Mouse (Mus musculus) granulocyte monocyte progenitor cell, adult 5-6 weeks (primary cell): ENCODE results near the gene Ankrd60. TPM values are rescaled to one million over a fixed set of nuclear protein-coding genes. Genes with fewer than 3 reads are reported as not detected.
A peak's percentile ranks its signal among the peaks of the same experiment; 100 is the strongest.

Experiments used
- ATAC-seq: replicated peaks from 2 replicates; pipeline ENCODE4 v1.8.0; 2016; ENCODE audit warnings: mild to moderate bottlenecking, moderate TSS enrichment, inconsistent platforms; ENCODE audit not compliant: poor library complexity, severe bottlenecking
- total RNA-seq, 2 experiments: library from RNA; stranded (forward) in 1 of 2; stranded (reverse) in 1 of 2; fragments of 200-712, 200-1000 nt in 1 of 2; fragments of >200 nt in 1 of 2; fragmentation: Nextera tagmentation in 1 of 2; gene quantifications; 2 replicates each; pipeline ENCODE4 v1.2.3; 2014 to 2017

The Ankrd60 gene
- total RNA-seq, 2 experiments from 2014 or later, result not detected

- peak; percentile 66 for ATAC-seq
Observed at GRCm38 (mm10) chr2:173585387-173586117, 7.4 kb upstream of the Ankrd60 start.

GRCm38 (mm10) chr2:173584361-173584760, 6.2 kb upstream of the Ankrd60 start:
- no peak for ATAC-seq

GRCm38 (mm10) chr2:173583455-173583854, 5.3 kb upstream of the Ankrd60 start:
- ATAC-seq, result no peak

DNA sequence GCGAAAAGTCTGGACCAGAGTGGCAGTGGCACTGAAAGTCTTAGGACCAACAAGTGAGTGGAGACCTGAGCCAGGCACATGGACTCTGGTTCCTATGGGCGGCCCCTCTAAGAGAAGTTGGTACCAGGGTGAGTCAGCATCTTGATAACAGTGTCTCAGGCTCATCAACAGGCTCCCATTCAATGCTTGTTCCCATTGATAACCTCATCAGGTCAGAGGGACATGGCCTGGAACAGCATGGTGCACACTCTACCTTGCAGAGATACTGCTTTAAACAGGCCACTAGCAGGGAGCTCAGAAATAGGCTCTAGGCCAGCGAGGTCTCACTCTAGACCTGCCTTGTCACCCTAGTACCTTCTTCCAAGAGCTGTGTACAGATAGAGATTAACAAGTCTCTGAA, 4.7 kb upstream of the Ankrd60 start:
- ATAC-seq, result no peak

DNA sequence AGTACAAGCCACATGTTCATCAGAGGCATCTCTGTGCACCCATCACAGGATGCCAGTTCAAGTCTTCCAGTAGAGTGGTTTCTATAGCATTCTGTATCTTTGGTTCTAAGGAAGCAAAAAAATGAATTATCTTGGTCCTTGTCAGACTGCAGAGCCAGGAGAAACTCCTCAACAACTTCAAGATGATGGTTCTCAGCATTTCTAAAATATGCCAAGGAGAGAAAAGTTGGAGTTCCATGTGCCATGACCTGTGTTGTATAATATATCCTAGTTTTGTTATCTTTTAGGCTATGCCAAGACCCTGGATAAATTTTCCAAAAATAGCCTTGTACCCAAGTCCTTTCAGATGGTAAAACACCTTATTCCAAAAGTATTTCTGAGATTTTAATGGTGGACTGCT, 2.9 kb upstream of the Ankrd60 start:
- no peak for ATAC-seq

DNA sequence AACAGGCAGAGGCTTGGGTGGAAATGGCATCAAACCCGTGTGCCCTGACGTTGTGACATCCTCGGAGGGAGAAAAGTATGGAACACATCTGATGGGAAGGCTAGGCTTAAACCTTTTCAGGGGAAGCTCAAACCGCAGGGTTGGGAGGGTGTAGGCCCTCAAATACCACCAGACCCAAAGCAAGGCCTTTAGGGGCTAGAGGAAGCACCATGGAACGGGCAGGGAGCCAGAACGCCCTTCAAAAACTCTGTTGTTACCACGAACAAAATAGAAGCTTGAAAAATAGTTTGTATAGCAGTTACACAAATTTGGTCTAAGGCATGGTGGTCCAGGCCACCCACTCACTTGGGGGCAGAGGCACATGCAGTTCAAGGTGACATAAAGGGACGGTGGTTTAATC, 430 bp upstream of the Ankrd60 start:
- ATAC-seq, result peak; percentile 42

DNA sequence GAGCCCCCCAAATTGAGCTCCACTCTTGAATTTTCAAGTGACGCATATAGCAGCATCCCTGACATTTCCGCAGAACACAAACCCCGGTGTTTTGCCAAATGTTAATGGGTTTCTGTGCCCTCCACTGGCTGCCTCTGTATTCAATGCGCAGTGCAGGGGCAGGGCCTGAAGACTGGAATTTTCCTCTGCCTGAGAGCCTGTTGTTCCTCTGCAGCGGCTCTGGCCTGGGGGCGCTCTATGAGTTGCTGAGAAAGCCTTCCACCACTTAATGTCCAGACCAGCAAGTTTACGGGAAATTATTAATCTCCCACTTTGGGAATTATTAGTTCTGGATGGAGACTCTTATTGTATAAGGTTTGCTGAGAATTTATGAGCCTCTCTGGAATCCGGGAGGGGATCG, 14.0 kb downstream of the Ankrd60 start:
- ATAC-seq, result no peak

GRCm38 (mm10) chr2:173563336-173563735, 14.8 kb downstream of the Ankrd60 start:
- no peak for ATAC-seq

GRCm38 (mm10) chr2:173561851-173562442, 16.2 kb downstream of the Ankrd60 start:
- ATAC-seq, result peak; percentile 79

DNA sequence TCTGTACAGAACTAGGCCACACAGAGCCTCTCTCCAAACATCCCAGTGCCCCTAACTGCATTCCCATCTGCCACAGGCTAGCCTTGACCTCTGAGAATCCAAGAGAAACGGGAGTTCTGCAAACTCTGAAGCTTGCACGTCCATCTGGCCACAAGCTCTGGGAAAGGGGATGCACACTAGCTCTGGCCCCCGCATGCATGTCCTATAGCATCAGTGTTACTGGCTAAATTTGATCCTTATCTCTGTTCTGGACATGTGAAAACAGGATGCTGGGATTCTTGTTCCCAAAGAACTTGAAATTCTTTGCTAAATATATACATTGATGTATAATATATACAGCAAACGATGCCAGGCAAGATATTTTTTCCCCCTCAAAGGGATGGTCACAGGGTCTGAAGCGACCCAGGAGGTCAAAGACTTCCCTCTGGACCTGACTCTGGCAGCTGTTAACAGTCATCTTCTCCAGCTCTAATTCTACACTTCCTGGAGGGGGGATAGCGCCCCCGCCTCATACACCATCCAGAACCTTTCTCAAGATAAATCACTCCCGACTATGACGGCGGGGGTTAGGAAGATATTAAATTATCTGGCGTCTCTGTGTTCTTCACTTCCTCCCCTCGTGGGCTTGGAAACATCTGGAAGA, 19.3 kb downstream of the Ankrd60 start:
- no peak for ATAC-seq

GRCm38 (mm10) chr2:173553863-173554262, 24.3 kb downstream of the Ankrd60 start:
- peak; percentile 95 for ATAC-seq

DNA sequence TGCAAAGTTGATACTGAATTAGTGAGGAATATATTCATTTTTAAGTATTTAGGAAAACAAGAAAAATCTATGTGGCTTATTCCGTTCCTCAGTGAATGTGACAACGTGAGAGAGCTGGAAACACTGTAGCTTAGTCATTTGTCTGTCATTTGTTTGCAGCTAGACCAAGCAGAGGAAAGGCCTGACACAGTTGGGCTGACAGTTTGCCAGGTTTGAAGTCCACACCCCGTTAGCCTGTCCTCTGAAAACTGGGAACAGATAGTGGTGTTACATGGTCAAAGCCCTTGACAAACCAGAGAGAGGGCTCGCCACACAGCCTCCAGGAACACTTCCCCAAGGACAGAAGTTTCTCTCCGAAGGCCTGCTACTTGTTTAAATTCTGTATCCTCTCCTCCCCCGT, 27.5 kb downstream of the Ankrd60 start:
- ATAC-seq, result no peak

- ATAC-seq, result no peak
Observed at GRCm38 (mm10) chr2:173549236-173549635, 28.9 kb downstream of the Ankrd60 start.

GRCm38 (mm10) chr2:173545992-173546703, 32.0 kb downstream of the Ankrd60 start:
- peak; percentile 91 for ATAC-seq

DNA sequence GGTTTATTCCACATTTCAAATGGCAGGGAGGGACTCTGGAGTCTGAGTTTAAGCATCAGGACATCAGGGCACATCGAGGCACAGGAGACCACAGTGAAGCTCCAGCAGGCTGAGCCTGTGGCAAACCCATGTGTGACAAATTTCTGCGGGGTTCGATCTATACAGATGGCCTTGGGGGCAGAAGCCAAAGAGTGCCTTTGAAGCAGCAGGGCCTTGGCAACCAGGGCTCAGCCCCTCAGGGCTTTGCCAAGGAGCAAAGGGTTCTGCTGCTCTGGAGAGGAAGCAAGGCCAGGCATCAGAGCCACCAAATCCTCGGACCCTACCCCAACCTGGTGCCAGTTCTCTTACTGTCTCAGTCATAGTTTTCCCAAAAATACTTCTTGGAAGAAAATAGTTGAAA, 35.4 kb downstream of the Ankrd60 start:
- no peak for ATAC-seq

DNA sequence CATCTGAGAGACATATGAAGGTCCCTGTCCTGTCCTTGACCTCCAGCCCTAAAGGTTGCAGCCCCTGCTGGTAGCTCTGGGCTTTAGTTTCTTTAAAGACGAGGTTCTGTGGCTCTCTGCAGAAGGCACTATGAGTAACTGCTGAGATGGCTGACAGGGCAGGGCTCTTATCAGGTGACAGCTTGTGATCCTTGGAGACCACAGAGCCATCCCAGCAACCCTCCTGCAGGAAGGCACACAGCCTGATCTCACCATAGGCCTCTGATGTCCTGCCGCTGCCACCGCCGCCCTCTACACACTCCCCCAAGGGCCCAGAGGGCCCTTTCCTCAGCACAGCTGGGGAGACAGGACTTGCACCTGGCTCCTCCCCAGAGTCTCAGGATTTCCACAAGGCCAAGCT, 36.4 kb downstream of the Ankrd60 start:
- ATAC-seq, result no peak

DNA sequence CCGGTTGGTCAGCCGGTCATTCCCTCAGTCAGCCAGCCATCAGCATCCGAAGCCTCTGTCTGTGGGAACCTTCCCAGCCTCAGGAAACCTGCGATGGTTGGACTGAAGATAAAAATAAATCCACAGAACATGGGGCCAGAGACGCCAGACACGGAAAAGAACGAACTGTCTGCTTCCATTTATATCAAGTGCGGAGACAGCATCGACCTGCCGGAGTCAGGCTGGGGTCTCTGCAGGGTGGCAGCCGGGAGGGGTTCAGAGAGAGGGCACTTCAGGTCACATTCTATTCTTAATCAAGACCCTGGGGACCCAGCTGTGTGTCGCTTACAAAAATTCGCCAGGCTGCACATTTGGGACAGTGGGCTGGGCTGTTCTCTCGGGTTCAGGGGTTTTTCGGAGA, 38.4 kb downstream of the Ankrd60 start:
- no peak for ATAC-seq

DNA sequence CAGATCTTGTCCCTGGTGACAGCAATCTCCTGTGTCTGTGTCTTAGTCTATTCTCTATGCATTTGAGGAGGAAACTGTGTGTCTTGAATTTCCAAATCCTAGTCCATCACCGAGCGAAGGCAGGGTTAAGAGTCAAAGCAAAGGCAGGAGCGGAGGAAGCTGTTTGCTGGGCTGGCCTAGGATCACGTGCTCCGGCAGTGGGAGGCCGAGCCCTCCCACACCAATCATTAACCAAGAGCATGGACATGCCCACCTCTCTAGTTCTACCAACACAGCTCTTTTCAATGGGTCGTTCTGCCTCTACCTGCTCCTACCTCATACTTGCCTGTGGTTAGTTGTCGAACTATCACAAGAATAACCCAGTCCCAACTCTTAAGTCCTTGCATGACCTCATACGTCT, 42.3 kb downstream of the Ankrd60 start:
- ATAC-seq, result no peak

DNA sequence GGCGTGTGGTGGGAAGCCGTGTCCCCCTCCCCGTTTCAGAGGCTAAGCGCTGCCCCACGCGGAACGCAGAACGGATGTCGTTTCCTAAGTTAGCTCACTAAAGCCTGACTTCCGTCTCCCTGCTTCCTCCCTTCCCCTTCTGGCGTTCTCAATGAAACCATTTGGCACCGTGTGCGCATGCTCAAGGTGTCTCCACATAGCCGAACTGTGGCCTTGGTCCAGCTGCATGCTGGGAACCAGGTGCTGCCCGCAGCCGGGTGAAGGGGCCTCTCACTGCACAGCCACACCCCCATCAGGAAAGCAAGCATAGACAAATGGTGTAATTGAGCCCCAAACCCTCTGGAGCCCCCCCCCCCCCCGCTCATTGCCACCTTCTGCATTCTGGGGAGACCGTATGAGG, 42.8 kb downstream of the Ankrd60 start:
- ATAC-seq, result 0 out of 2 replicates have a peak, but pooled peaks have one; percentile 4

DNA sequence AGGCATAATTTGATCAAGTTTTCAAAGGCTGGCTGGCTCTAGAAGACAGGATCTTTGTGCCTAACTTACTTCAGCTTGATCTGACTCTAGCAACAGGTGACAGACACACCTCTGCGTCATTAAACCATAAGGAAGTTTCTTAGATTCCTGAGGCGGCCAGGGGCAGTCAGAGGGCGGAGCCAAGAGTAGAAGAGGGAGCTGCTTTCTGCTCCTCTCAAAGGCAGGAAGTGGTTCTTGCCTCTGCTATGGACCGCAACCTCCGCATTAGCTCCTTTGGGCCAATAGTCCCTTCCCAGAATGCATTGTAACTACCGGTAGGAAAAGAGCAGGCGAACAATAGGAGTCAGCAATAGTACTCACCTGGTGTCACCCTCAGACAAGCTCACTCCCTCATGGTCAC, 43.6 kb downstream of the Ankrd60 start:
- ATAC-seq, result peak; percentile 84
